Comparison of ENCODE assay signal across 8 mouse cellular contexts in the genomic region with DNA sequence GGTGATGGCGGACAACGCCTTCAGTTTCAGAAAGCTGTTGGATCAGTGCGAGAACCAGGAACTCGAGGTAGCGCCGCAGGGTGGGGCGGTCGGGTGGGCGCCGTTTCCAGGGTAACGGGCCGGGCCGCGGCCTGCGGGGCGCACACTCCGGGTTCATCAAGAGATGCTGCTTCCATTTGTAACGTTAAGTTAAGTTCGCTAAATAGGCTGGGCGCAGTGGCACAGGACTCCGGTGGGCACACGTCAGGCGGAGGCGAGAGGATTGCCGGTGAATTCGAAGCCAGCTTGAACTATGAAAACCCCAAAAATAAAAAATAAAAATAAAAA. TPM values are rescaled to one million over a fixed set of nuclear protein-coding genes. Genes with fewer than 3 reads are reported as not detected.
DNase-seq lines count a peak whose midpoint lies in the region; ATAC-seq and TF ChIP-seq lines count a peak whose summit lies in the region.

No protein-coding gene starts in this region.

- peak; percentile 57; the same call in 1 of the 2 replicates for ATAC-seq in kidney, postnatal 0 days (replicated peaks; ENCODE audit: low FRiP score, low read depth)
- ATAC-seq in hindbrain, postnatal 0 days, result peak; percentile 75
- ATAC-seq in midbrain, postnatal 0 days (ENCODE audit: low FRiP score), result peak; percentile 59
- no peak for ATAC-seq in megakaryocyte progenitor cell, adult 5-6 weeks (replicated peaks; ENCODE audit: poor library complexity)

- no peak for DNase-seq in kidney, postnatal 0 days (ENCODE audit: low spot score)
- no peak for DNase-seq in kidney, postnatal 14 days
- no peak for DNase-seq in hindbrain, postnatal 0 days (ENCODE audit: low spot score)
- DNase-seq in midbrain, postnatal 0 days (ENCODE audit: low spot score), result no peak
- no peak for DNase-seq in thymus, postnatal 25 days
- DNase-seq in adipocyte (ENCODE audit: low spot score), result no peak

- peak overlapping the region; percentile 81 for H3K4me3 ChIP-seq in kidney, postnatal 0 days (replicated peaks; ENCODE audit: low read depth, low read length)
- peak overlapping the region; percentile 91 for H3K4me3 ChIP-seq in cortical plate, adult 2 months (ENCODE audit: insufficient read depth, low read length)
- peak overlapping the region; percentile 68 for H3K4me3 ChIP-seq in hindbrain, postnatal 0 days (ENCODE audit: low read length)
- H3K4me3 ChIP-seq in midbrain, postnatal 0 days (ENCODE audit: low read depth, low read length), result peak overlapping the region; percentile 86

- no peak for TF ChIP-seq POLR2A in cortical plate, adult 2 months (IDR thresholded peaks at IDR 0.05; ENCODE audit: extremely low read depth, insufficient read depth, low read length)

- H3K4me1 ChIP-seq in kidney, postnatal 0 days (replicated peaks; ENCODE audit: insufficient read depth, low read length), result 0 out of 2 replicates have a peak, but pooled peaks cover 5% of the 10 kb centered on the region
- H3K4me1 ChIP-seq in cortical plate, adult 2 months (ENCODE audit: control insufficient read depth, insufficient read depth, low read length), result peaks cover 2% of the 10 kb centered on the region; the same call in 1 of the 2 replicates
- H3K4me1 ChIP-seq in hindbrain, postnatal 0 days (ENCODE audit: insufficient read depth, low read length), result no peaks in the 10 kb centered on the region; the same call in 1 of the 2 replicates
- H3K4me1 ChIP-seq in midbrain, postnatal 0 days (ENCODE audit: insufficient read depth, low read length), result no peaks in the 10 kb centered on the region

- peak overlapping the region; percentile 85 for H3K9ac ChIP-seq in kidney, postnatal 0 days (ENCODE audit: low read depth, low read length)
- peak overlapping the region; percentile 68 for H3K9ac ChIP-seq in hindbrain, postnatal 0 days (replicated peaks; ENCODE audit: low read length)
- peak overlapping the region; percentile 85 for H3K9ac ChIP-seq in midbrain, postnatal 0 days (replicated peaks; ENCODE audit: low read length, poor library complexity, severe bottlenecking)

- H3K4me2 ChIP-seq in kidney, postnatal 0 days (ENCODE audit: low read length), result peak overlapping the region; percentile 74
- H3K4me2 ChIP-seq in hindbrain, postnatal 0 days (ENCODE audit: low read depth, low read length), result peak overlapping the region; percentile 82
- peak overlapping the region; percentile 62 for H3K4me2 ChIP-seq in midbrain, postnatal 0 days (ENCODE audit: low read depth, low read length, poor library complexity, severe bottlenecking)

- TF ChIP-seq CTCF in kidney, postnatal 0 days (IDR thresholded peaks at IDR 0.05; ENCODE audit: low read depth), result no peak
- no peak for TF ChIP-seq CTCF in cortical plate, adult 2 months (IDR thresholded peaks at IDR 0.05; ENCODE audit: extremely low read depth, insufficient read depth, low read length)
- no peak for TF ChIP-seq CTCF in hindbrain, postnatal 0 days (IDR thresholded peaks at IDR 0.05; ENCODE audit: low read depth)
- no peak for TF ChIP-seq CTCF in midbrain, postnatal 0 days (IDR thresholded peaks at IDR 0.05)

- no peaks in the 10 kb centered on the region for H3K27me3 ChIP-seq in kidney, postnatal 0 days (ENCODE audit: insufficient read depth, low read length)
- no peaks in the 10 kb centered on the region for H3K27me3 ChIP-seq in hindbrain, postnatal 0 days (ENCODE audit: insufficient read depth, low read length)
- H3K27me3 ChIP-seq in midbrain, postnatal 0 days (ENCODE audit: insufficient read depth, low read length), result no peaks in the 10 kb centered on the region

- H3K27ac ChIP-seq in kidney, postnatal 0 days, result 0 out of 2 replicates have a peak overlapping the region, but pooled peaks have one; percentile 32
- H3K27ac ChIP-seq in cortical plate, adult 2 months (ENCODE audit: insufficient read depth, low read length), result no peak overlapping the region
- H3K27ac ChIP-seq in hindbrain, postnatal 0 days, result peak overlapping the region; percentile 41
- peak overlapping the region; percentile 59 for H3K27ac ChIP-seq in midbrain, postnatal 0 days (ENCODE audit: low read depth, low read length)

- H3K36me3 ChIP-seq in kidney, postnatal 0 days (ENCODE audit: insufficient read depth, low read length), result peaks cover 23% of the 10 kb centered on the region
- H3K36me3 ChIP-seq in hindbrain, postnatal 0 days (ENCODE audit: insufficient read depth, low read length), result peaks cover 23% of the 10 kb centered on the region; the same call in 1 of the 2 replicates
- peaks cover 18% of the 10 kb centered on the region for H3K36me3 ChIP-seq in midbrain, postnatal 0 days (ENCODE audit: insufficient read depth, low read length)

- WGBS in kidney, postnatal 0 days, result under 1% methylated on average over 26 of the region's 26 CpGs
- under 1% methylated on average over 26 of the region's 26 CpGs for WGBS in hindbrain, postnatal 0 days
- WGBS in midbrain, postnatal 0 days, result 1% methylated on average over 26 of the region's 26 CpGs

- H3K9me3 ChIP-seq in kidney, postnatal 0 days (replicated peaks; ENCODE audit: low read length), result no peaks in the 10 kb centered on the region
- H3K9me3 ChIP-seq in hindbrain, postnatal 0 days (ENCODE audit: low read length), result no peaks in the 10 kb centered on the region
- no peaks in the 10 kb centered on the region for H3K9me3 ChIP-seq in midbrain, postnatal 0 days (ENCODE audit: low read length)

RNA-seq across cellular contexts. Expression of gene Cops8, which starts 0.7 kb away (rescaled TPM):
- polyA plus RNA-seq in kidney, postnatal 0 days (2015; fragmentation: Nextera tagmentation; extraction: Ambion mirVana), result 105 and 114 TPM in 2 replicates
- 110 and 111 TPM in 2 replicates for polyA plus RNA-seq in cortical plate, adult 2 months (2012; rRNA removed)
- 97.2 and 117 TPM in 2 replicates for total RNA-seq in hindbrain, postnatal 0 days (2014; rRNA removed)
- polyA plus RNA-seq in hindbrain, postnatal 0 days (2015; fragmentation: Nextera tagmentation; extraction: Ambion mirVana), result 167 and 170 TPM in 2 replicates
- total RNA-seq in midbrain, postnatal 0 days (2014; rRNA removed), result 85.5 and 141 TPM in 2 replicates
- 170 and 174 TPM in 2 replicates for polyA plus RNA-seq in midbrain, postnatal 0 days (2015; fragmentation: Nextera tagmentation; extraction: Ambion mirVana)
- 50.9 and 53.2 TPM in 2 replicates for total RNA-seq in megakaryocyte progenitor cell, adult 5-6 weeks (2015)
- total RNA-seq in megakaryocyte progenitor cell, adult 5-6 weeks (2017), result 60.4 and 86.6 TPM in 2 replicates
